Mouse (Mus musculus) small intestine, adult 2 months (tissue): ENCODE measurements around the gene Ampd2. TPM values are rescaled to one million over a fixed set of nuclear protein-coding genes. Genes with fewer than 3 reads are reported as not detected.
A peak's percentile ranks its signal among the peaks of the same experiment; 100 is the strongest.

Experiments
- H3K27ac ChIP-seq: fragments of 200-500 bp; 2 replicates; pipeline ENCODE4 v1.5.1; 2012; ENCODE audit warnings: low read depth, low read length, control low read depth, inconsistent platforms; ENCODE audit not compliant: insufficient read depth
- H3K27me3 ChIP-seq: fragments of 200-500 bp; 2 replicates; pipeline ENCODE4 v1.6.1; 2012; ENCODE audit warnings: mild to moderate bottlenecking, moderate library complexity, low read length, inconsistent platforms; ENCODE audit not compliant: control insufficient read depth, insufficient read depth
- H3K36me3 ChIP-seq: fragments of 200-500 bp; 2 replicates; pipeline ENCODE4 v1.6.1; 2012; ENCODE audit warnings: mild to moderate bottlenecking, low read length, control low read depth, inconsistent platforms; ENCODE audit not compliant: control insufficient read depth, insufficient read depth
- H3K4me1 ChIP-seq: fragments of 200-500 bp; 2 replicates; pipeline ENCODE4 v1.6.1; 2012; ENCODE audit warnings: low read length, inconsistent platforms, mixed read lengths; ENCODE audit not compliant: control insufficient read depth, insufficient read depth, insufficient read length
- H3K4me3 ChIP-seq: fragments of 200-500 bp; 2 replicates; pipeline ENCODE4 v1.5.1; 2012; ENCODE audit warnings: low read depth, mild to moderate bottlenecking, control low read depth, inconsistent platforms, low read length, moderate library complexity
- CTCF ChIP-seq: fragments of 200-500 bp; IDR thresholded peaks from 2 replicates; pipeline ENCODE4 v1.5.1; 2012; ENCODE audit warnings: low read depth, mild to moderate bottlenecking, control low read depth, inconsistent platforms, low read length, moderate library complexity, mixed read lengths; ENCODE audit not compliant: insufficient replicate concordance, insufficient read length; ENCODE audit errors: extremely low read depth
- POLR2A ChIP-seq: fragments of 200-500 bp; IDR thresholded peaks from 2 replicates; pipeline ENCODE4 v1.6.1; 2012; ENCODE audit warnings: low read depth, mild to moderate bottlenecking, control low read depth, inconsistent platforms, low read length, moderate library complexity
- WGBS: fragments of 180-500 bp; shearing (Covaris S2); methylation state at CpG from one replicate; pipeline ENCODE4 v1.1.7; 2018; 5-methylcytosine and 5-hydroxymethylcytosine counted together
- polyA plus RNA-seq: library from polyadenylated mRNA; depleted of rRNA; stranded (reverse); fragments of >200 nt; gene quantifications from 2 replicates; pipeline ENCODE4 v1.2.3, GENCODE M21; 2012; rRNA removed

Gene Ampd2
- polyA plus RNA-seq: 88.8 and 107 TPM in 2 replicates

- TF ChIP-seq POLR2A: no peak
- TF ChIP-seq CTCF: no peak
- H3K4me3 ChIP-seq: peak within 1 kb of the TSS; percentile 76
- H3K4me1 ChIP-seq: peaks cover 13% of the 10 kb centered on the region; the same call in 1 of the 2 replicates
- no peaks in the 10 kb centered on the region for H3K36me3 ChIP-seq
- under 1% methylated on average over 29 of the region's 29 CpGs for WGBS
- peak within 1 kb of the TSS; percentile 87 for H3K27ac ChIP-seq
- no peaks in the 10 kb centered on the region for H3K27me3 ChIP-seq
These were observed at the start of gene Ampd2 for GRCm38 (mm10) chr3:108086470-108086979. Gene Ampd2 (minus strand): TSS chr3:108086651.

DNA sequence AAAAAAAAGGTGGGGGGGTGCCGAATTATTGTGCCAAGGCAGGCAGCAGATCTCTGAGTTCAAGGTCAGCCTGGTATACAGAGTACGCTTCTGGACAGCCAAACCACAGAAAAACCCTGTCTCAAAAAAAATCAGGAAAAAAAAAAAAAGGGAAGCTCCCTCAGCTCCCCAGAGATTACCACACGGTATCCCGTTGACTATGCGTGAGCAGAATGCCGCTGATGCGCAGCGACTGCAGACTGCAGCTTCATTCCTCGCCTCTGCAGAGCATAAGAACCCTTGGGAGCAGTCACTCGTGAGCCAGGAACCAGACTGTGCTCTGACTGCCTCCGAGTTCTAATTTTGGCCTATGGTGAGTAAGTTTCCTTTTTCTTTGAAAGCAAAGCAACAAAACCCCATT lies 48.2 kb upstream of the Ampd2 start:
- 0 out of 2 replicates have a peak, but pooled peaks cover 6% of the 10 kb centered on the region for H3K36me3 ChIP-seq
- WGBS: 77% methylated on average over 11 of the region's 11 CpGs
- TF ChIP-seq CTCF (no peak), POLR2A (no peak)

GRCm38 (mm10) chr3:108132484-108132883 lies 46.0 kb upstream of the Ampd2 start:
- no peak overlapping the region for H3K27ac ChIP-seq

More for the DNA sequence above, 48.2 kb upstream of the Ampd2 start:
- Histone ChIP-seq H3K4me3 (no peak overlapping the region), H3K4me1 (peaks cover 22% of the 10 kb centered on the region), H3K27me3 (no peaks in the 10 kb centered on the region), H3K27ac (no peak overlapping the region)

DNA sequence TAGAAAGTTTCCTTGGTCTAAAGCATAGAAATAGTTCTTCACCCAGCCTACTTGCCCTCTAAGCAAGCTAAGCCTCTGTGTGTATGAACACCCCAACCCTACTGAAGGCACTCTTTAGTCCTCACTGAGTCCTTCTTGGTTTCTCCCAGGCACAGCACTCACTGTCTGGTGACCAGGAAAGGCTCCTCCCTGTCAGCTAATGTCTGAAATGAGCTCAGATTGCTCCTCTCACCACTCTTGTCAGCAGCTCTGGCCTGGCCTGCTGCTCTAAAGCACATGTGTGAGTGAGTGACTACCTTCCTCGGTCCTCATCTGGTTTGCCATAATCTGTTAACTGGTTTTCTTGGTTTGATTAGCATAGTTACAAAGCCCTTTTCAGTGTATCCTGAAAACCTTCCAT lies 45.4 kb upstream of the Ampd2 start:
- H3K36me3 ChIP-seq: 0 out of 2 replicates have a peak, but pooled peaks cover 2% of the 10 kb centered on the region
- peaks cover 29% of the 10 kb centered on the region for H3K4me1 ChIP-seq
- H3K27ac ChIP-seq: peak overlapping the region; percentile 73
- no peaks in the 10 kb centered on the region for H3K27me3 ChIP-seq
- no peak overlapping the region for H3K4me3 ChIP-seq
- WGBS: 36% methylated on average over 1 of the region's 1 CpGs
- TF ChIP-seq CTCF (no peak), POLR2A (no peak)

More at GRCm38 (mm10) chr3:108132484-108132883, 46.0 kb upstream of the Ampd2 start:
- H3K4me3 ChIP-seq: no peak overlapping the region
- H3K27me3 ChIP-seq: no peaks in the 10 kb centered on the region
- H3K4me1 ChIP-seq: peaks cover 29% of the 10 kb centered on the region
- WGBS: 73% methylated on average over 1 of the region's 1 CpGs
- TF ChIP-seq POLR2A (no peak), CTCF (no peak)
- H3K36me3 ChIP-seq: 0 out of 2 replicates have a peak, but pooled peaks cover 4% of the 10 kb centered on the region

- 32% methylated on average over 5 of the region's 5 CpGs for WGBS
- peak overlapping the region; percentile 73 for H3K27ac ChIP-seq
- H3K4me3 ChIP-seq: no peak overlapping the region
- TF ChIP-seq CTCF (no peak), POLR2A (no peak)
- H3K27me3 ChIP-seq: no peaks in the 10 kb centered on the region
- peaks cover 33% of the 10 kb centered on the region for H3K4me1 ChIP-seq
- H3K36me3 ChIP-seq: no peaks in the 10 kb centered on the region
These were observed 44.8 kb upstream of the Ampd2 start for GRCm38 (mm10) chr3:108131216-108131615.

DNA sequence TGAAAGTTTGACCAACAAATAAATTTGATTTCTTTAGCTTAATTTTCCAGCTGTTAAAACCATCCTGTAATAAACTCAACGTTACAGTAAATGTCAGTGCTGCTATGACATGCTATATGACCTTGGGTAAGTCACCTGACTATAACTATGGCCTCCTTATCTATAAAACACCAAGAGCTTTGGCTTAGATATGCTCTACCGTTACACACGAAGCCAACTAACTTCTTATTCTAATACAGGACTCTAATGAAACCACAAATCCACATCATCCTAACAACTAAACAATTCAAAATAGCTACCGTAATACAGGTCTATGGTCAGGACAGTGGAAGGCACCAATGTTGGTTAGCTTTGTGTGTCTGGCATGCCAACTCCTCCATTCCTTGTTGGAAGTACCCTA lies 43.4 kb upstream of the Ampd2 start:
- H3K4me1 ChIP-seq: peaks cover 35% of the 10 kb centered on the region
- 55% methylated on average over 4 of the region's 4 CpGs for WGBS
- no peak overlapping the region for H3K4me3 ChIP-seq
- no peaks in the 10 kb centered on the region for H3K27me3 ChIP-seq
- H3K36me3 ChIP-seq: no peaks in the 10 kb centered on the region
- TF ChIP-seq CTCF (no peak), POLR2A (no peak)
- no peak overlapping the region for H3K27ac ChIP-seq

DNA sequence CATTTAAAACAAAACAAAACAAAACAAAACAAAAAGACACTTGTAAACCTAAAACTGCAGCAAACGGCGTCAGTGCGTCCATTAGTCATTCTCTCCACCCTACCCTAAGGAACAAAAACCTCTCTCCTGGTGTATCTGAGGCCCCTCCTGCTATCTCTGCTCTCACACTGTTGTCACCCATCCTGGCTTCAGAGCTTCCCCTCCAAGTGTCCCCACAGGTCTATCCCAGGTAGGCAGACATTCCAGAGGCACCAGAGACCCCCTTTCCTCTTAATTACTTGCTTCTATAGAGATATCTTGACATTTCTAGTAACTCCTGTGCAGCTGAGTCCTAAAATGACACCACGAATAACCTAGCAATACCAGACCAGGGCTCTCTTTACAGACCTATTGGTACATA lies 42.9 kb upstream of the Ampd2 start:
- no peak overlapping the region for H3K4me3 ChIP-seq
- 0 out of 2 replicates have a peak overlapping the region, but pooled peaks have one; percentile 14 for H3K27ac ChIP-seq
- H3K36me3 ChIP-seq: no peaks in the 10 kb centered on the region
- no peak for TF ChIP-seq POLR2A
- TF ChIP-seq CTCF: no peak
- no peaks in the 10 kb centered on the region for H3K27me3 ChIP-seq
- 83% methylated on average over 4 of the region's 4 CpGs for WGBS
- peaks cover 38% of the 10 kb centered on the region; the same call in 1 of the 2 replicates for H3K4me1 ChIP-seq
